Mouse (Mus musculus) midbrain, embryonic 10.5 days (tissue): ENCODE data around the gene Mex3d. TPM values are rescaled to one million over a fixed set of nuclear protein-coding genes. Genes with fewer than 3 reads are reported as not detected.

Source experiments
- microRNA-seq: library from miRNA; unstranded; fragments of <30 nt; microRNA quantifications from one replicate; pipeline ENCODE4, GENCODE M21; 2017
- polyA plus RNA-seq: library from polyadenylated mRNA; unstranded; fragments of >200 nt; fragmentation: Nextera tagmentation; extraction: Ambion mirVana; gene quantifications from 2 replicates; pipeline ENCODE4 v1.2.1, GENCODE M21; 2016

The Mex3d gene
- polyA plus RNA-seq, 1 experiment from 2014 or later, result 6.3 TPM

Small RNA genes within 50 kb of the gene (microRNA-seq; reads per million reads assigned to microRNA genes)
- not detected for gene Gm22721

Other genes with a start within 250 kb of the Mex3d start
- 463 and 481 TPM in 2 replicates for gene Atp5d, start 249.0 kb downstream of the Mex3d start, polyA plus RNA-seq
- 7.8 and 9.3 TPM in 2 replicates for gene Cbarp, start 246.8 kb downstream of the Mex3d start, polyA plus RNA-seq
- gene Midn, start 239.4 kb downstream of the Mex3d start, polyA plus RNA-seq, result 17.8 and 19.7 TPM in 2 replicates
- 91.8 and 135 TPM in 2 replicates for gene Cirbp, start 221.7 kb downstream of the Mex3d start, polyA plus RNA-seq
- 10.6 and 11.2 TPM in 2 replicates for gene 1600002K03Rik, start 214.7 kb downstream of the Mex3d start, polyA plus RNA-seq
- gene Efna2, start 208.2 kb downstream of the Mex3d start, polyA plus RNA-seq, result 56.6 and 64.5 TPM in 2 replicates
- gene Mum1, start 161.2 kb downstream of the Mex3d start, polyA plus RNA-seq, result 154 and 166 TPM in 2 replicates
- 288 and 314 TPM in 2 replicates for gene Ndufs7, start 138.5 kb downstream of the Mex3d start, polyA plus RNA-seq
- 32.5 and 35.5 TPM in 2 replicates for gene Gamt, start 126.6 kb downstream of the Mex3d start, polyA plus RNA-seq
- 43.7 and 50.6 TPM in 2 replicates for gene Dazap1, start 126.2 kb downstream of the Mex3d start, polyA plus RNA-seq
- 889 and 1,053 TPM in 2 replicates for gene Rps15, start 95.2 kb downstream of the Mex3d start, polyA plus RNA-seq
- gene Apc2, start 91.7 kb downstream of the Mex3d start, polyA plus RNA-seq, result 28.3 and 61.6 TPM in 2 replicates
- 57.3 TPM in 2 replicates for gene 2310011J03Rik, start 67.1 kb downstream of the Mex3d start, polyA plus RNA-seq
- 3.3 and 4.2 TPM in 2 replicates for gene Pcsk4, start 58.2 kb downstream of the Mex3d start, polyA plus RNA-seq
- 9.1 and 11.5 TPM in 2 replicates for gene Reep6, start 57.7 kb downstream of the Mex3d start, polyA plus RNA-seq
- 0.48 and 0.91 TPM in 2 replicates for gene Adamtsl5, start 39.2 kb downstream of the Mex3d start, polyA plus RNA-seq
- 0.12 and 0.32 TPM in 2 replicates for gene Plk5, start 31.2 kb downstream of the Mex3d start, polyA plus RNA-seq
- gene Mbd3, start 11.9 kb upstream of the Mex3d start, polyA plus RNA-seq, result 338 and 351 TPM in 2 replicates
- gene Uqcr11, start 19.2 kb upstream of the Mex3d start, polyA plus RNA-seq, result 610 and 635 TPM in 2 replicates
- 190 and 191 TPM in 2 replicates for gene Tcf3, start 46.0 kb upstream of the Mex3d start, polyA plus RNA-seq
- 1.4 and 2.1 TPM in 2 replicates for gene Onecut3, start 107.2 kb upstream of the Mex3d start, polyA plus RNA-seq
- gene Atp8b3, start 151.5 kb upstream of the Mex3d start, polyA plus RNA-seq, result 0.41 and 0.79 TPM in 2 replicates
- gene Rexo1, start 173.9 kb upstream of the Mex3d start, polyA plus RNA-seq, result 31.6 and 35.3 TPM in 2 replicates
- 4.8 and 6.1 TPM in 2 replicates for gene Klf16, start 189.7 kb upstream of the Mex3d start, polyA plus RNA-seq
- 86.8 and 87.3 TPM in 2 replicates for gene Abhd17a, start 202.7 kb upstream of the Mex3d start, polyA plus RNA-seq
- gene Scamp4, start 215.2 kb upstream of the Mex3d start, polyA plus RNA-seq, result 91.0 and 94.1 TPM in 2 replicates
- gene Adat3, start 215.2 kb upstream of the Mex3d start, polyA plus RNA-seq, result 10.6 and 10.8 TPM in 2 replicates
- gene Gm49322, start 218.4 kb upstream of the Mex3d start, polyA plus RNA-seq, result 5.6 and 6.4 TPM in 2 replicates
- 131 and 151 TPM in 2 replicates for gene Csnk1g2, start 235.2 kb upstream of the Mex3d start, polyA plus RNA-seq